Mouse (Mus musculus): ENCODE data around the gene Pdgfra.

- no peak for TF ChIP-seq EP300 (IDR thresholded peaks at IDR 0.05; ENCODE audit: insufficient read depth, low read depth, low read length)
- no peak for TF ChIP-seq POLR2A (IDR thresholded peaks at IDR 0.05; ENCODE audit: insufficient read depth, low read length)
- TF ChIP-seq CTCF (IDR thresholded peaks at IDR 0.05; ENCODE audit: low read depth, low read length): no peak
These were observed 5.6 kb upstream of the Pdgfra start for GRCm38 (mm10) chr5:75146469-75146868.

Data from ES-Bruce4 (cell line).